Mouse (Mus musculus) R1 (cell line): ENCODE measurements at regions not wholly inside any gene's neighbourhood (a gene's known extent, or its start where the extent isn't known, plus 50 kb on each side); places are given as distances from the start of the nearest gene placed in this dataset.
A peak's percentile ranks its signal among the peaks of the same experiment; 100 is the strongest.

ENCODE experiments used
- DNase-seq: peaks from one replicate; pipeline ENCODE4 v3.0.0-alpha.2; 2018; ENCODE audit warnings: low read depth, low spot score

- no peak for DNase-seq
Measured at GRCm38 (mm10) chrX:164878336-164878735, 101.8 kb downstream of the Mospd2 start.

DNA sequence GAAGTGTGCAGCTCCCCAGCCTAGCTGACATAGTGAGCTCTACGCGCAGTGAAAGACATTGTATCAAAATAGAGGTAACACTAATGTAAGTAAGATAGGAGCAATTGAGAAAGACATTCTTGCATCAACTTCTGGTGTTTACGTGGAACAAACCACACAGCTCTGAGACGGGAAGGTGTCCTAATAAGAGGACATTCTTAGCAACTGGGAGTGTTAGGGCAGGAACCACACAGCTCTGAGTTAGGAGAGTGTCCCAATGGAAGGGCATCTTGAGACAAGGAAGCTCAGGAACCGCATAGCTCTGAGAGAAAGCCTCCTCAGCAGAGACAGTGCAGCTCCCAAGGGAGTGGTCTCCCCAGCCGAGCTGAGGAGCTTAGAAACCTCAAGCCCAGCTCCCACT lies 139.8 kb downstream of the Mospd2 start:
- no peak for DNase-seq

GRCm38 (mm10) chrX:164820906-164821305 lies 159.3 kb downstream of the Mospd2 start:
- DNase-seq = no peak

DNA sequence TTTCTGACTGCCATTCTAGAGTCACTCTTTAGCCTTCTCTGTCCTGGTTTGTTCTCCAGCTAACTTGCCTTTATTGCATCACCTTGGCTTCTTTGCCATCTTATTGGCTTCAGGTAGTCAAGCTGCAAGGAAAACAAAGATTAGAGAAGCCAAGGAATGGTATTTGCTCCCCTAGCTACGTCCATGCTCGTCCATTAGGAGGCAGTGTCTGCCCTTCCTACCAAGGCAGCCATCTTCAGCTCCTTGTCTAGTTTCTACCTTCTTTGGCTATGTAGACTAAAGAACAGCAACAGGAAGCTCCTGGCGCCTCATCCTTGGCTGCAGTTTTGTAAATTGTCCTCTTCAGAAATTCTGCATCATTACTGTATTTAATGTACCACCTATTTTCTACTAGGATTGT lies 192.9 kb downstream of the Mospd2 start:
- peak; percentile 3 for DNase-seq

DNA sequence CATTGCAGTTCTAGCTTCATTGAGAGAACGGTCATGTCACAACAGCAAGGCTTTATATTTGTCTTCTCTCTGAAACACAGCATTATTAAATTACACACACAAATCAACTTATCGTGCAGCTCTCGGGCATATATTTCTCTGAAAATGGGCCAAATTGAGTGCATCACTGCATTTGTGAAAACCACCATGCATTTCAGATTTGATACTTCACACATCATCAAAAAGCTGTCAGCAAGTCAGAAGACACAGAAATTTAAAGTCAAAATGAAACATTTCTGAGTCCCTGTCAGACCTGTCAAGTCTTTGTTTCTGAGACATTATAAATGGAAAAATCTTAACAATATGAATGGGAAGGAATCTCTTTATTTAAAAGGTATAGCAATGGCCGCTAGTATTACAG lies 215.3 kb downstream of the Mospd2 start:
- no peak for DNase-seq

DNA sequence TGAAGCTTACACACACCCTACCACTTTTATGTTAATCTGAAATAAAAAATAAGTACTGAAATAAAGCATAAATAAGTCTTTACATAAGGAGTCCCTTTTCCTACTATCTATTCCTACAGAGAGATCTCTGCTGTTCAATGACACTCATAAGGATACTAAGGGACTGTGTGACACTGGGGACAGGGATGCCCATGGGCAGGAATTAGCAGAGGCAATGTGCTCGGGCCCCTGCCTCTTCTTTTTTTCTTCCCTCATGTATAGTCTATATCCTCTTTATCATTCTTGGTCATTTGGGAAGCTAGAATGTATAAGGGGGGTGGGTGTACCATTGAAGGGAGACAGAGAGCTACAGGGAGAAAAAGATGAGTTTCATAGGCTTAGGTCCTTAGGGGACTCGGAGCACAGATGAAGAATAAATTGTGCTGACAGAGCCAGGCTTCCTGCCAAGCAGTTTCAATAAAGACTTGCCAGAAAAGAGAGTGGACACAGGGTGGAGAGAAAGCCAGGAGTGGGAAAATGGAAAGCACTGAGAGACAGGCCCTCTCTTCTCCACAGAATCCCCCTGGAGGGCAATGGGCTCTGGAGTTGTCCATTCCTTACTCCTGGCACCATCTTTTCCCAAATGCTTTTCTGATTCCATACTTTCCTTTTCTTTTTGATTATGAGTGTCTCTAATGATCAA lies 216.3 kb downstream of the Mospd2 start:
- no peak for DNase-seq

DNA sequence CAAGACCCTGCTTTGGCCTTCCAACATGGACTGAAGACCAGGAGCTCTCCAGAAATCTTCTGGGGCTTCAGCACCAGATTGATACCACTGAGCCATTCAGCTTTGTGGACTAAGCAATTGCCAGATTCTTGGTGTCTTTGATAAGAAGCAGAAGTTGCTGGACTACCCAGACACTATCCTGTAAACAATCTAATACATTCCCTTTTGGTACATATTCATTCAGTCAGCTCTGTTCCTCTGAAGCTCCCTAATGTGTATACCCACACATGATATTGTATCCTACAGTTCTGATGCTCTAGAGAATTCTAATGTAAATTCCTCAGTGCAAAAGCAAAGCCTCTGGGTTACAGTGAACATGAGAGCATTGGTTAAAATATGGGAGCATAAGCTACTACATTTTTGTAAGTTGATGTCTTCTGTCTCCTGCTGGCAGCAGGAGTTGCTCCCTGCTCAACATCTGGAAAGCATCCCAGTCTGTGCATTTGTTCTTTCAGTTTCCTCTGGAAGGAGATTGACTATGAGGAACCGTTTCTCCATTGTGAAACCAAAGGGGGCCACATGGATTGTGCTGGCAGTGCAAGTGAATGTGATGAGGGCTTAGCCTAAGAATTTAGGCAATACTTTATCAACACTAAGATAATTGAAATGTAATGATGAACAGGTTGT lies 234.5 kb downstream of the Mospd2 start:
- no peak for DNase-seq
